Mouse (Mus musculus): ENCODE results near the gene Rbbp8nl. TPM values are rescaled to one million over a fixed set of nuclear protein-coding genes. Genes with fewer than 3 reads are reported as not detected.

Gene Rbbp8nl
- polyA plus RNA-seq, 1 experiment from 2014 or later: 0.35 TPM

- H3K9me3 ChIP-seq (replicated peaks): no peaks in the 10 kb centered on the region
- WGBS: 65% methylated on average over 8 of the region's 8 CpGs
- no peaks in the 10 kb centered on the region for H3K36me3 ChIP-seq
- H3K9ac ChIP-seq: no peak overlapping the region
- H3K27me3 ChIP-seq: peaks cover 10% of the 10 kb centered on the region; the same call in 1 of the 2 replicates
- ATAC-seq (ENCODE audit: low FRiP score): no peak
- H3K4me2 ChIP-seq (replicated peaks): no peak overlapping the region
- peaks cover 5% of the 10 kb centered on the region for H3K4me1 ChIP-seq
- no peak overlapping the region for H3K27ac ChIP-seq
- no peak overlapping the region for H3K4me3 ChIP-seq
Observed at GRCm38 (mm10) chr2:180277773-180278320, 11.8 kb downstream of the Rbbp8nl start.

- Histone ChIP-seq H3K4me2 (replicated peaks) (no peak overlapping the region), H3K9ac (no peak overlapping the region), H3K4me1 (peaks cover 15% of the 10 kb centered on the region), H3K36me3 (no peaks in the 10 kb centered on the region), H3K9me3 (replicated peaks) (no peaks in the 10 kb centered on the region), H3K27ac (no peak overlapping the region), H3K4me3 (no peak overlapping the region), H3K27me3 (peaks cover 10% of the 10 kb centered on the region; the same call in 1 of the 2 replicates)
- no peak for ATAC-seq (ENCODE audit: low FRiP score)
- WGBS: 61% methylated on average over 8 of the region's 8 CpGs
Observed at GRCm38 (mm10) chr2:180276851-180277259, 12.8 kb downstream of the Rbbp8nl start.

DNA sequence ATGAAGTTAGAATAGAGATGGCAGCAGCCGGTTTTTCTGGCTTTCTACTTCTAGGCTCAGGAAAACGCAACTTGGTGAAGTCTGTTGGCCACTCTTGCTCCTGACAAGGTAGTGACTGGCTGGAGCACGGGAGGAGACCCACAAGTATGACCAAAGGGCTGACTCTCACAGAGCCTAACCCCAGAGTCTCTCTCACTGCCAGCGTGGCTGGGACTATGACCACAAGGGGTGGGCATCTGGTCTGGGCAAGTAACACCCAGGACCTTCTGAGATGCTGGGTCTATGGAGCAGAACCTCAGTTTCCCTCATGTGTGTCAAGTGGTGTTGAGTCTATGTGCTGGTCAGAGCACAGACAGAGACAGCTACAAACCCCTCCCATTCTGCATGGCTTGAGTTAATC is 13.3 kb downstream of the Rbbp8nl start:
- WGBS: 46% methylated on average over 4 of the region's 4 CpGs
- H3K9me3 ChIP-seq (replicated peaks): no peaks in the 10 kb centered on the region
- H3K9ac ChIP-seq: no peak overlapping the region
- peaks cover 10% of the 10 kb centered on the region; the same call in 1 of the 2 replicates for H3K27me3 ChIP-seq
- ATAC-seq (ENCODE audit: low FRiP score): no peak
- peaks cover 20% of the 10 kb centered on the region for H3K4me1 ChIP-seq
- no peak overlapping the region for H3K4me3 ChIP-seq
- no peak overlapping the region for H3K27ac ChIP-seq
- no peaks in the 10 kb centered on the region for H3K36me3 ChIP-seq
- no peak overlapping the region for H3K4me2 ChIP-seq (replicated peaks)

DNA sequence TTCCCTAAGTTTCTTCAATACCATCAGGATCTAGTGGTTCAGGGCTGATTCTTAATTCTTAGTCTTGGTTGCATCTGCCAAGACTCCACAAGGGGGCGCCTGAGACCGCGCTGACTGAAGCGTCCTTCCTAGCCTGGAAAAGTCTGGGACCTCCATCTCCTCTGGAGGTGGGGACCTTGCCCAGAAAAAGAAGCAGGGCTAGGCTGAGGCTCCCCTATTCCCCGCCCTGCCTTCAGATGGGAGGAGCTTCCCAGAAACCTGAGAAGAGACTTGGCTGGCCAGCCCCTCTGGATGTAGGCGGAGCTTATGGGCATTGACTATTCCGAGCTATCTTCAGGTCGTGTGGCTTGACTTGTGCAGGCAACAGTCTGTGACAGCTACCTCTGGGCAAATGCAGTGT is 13.8 kb downstream of the Rbbp8nl start:
- Histone ChIP-seq H3K4me3 (no peak overlapping the region), H3K27ac (no peak overlapping the region), H3K4me2 (replicated peaks) (peak overlapping the region; percentile 25), H3K27me3 (peaks cover 10% of the 10 kb centered on the region; the same call in 1 of the 2 replicates), H3K36me3 (no peaks in the 10 kb centered on the region), H3K4me1 (peaks cover 26% of the 10 kb centered on the region), H3K9ac (no peak overlapping the region), H3K9me3 (replicated peaks) (no peaks in the 10 kb centered on the region)
- 3% methylated on average over 8 of the region's 8 CpGs for WGBS
- no peak for ATAC-seq (ENCODE audit: low FRiP score)

- Histone ChIP-seq H3K4me3 (no peak overlapping the region), H3K27ac (no peak overlapping the region), H3K4me1 (peaks cover 33% of the 10 kb centered on the region), H3K36me3 (no peaks in the 10 kb centered on the region; the same call in 1 of the 2 replicates), H3K27me3 (peaks cover 10% of the 10 kb centered on the region; the same call in 1 of the 2 replicates), H3K4me2 (replicated peaks) (no peak overlapping the region), H3K9ac (no peak overlapping the region), H3K9me3 (replicated peaks) (no peaks in the 10 kb centered on the region)
- WGBS: 87% methylated on average over 2 of the region's 2 CpGs
- ATAC-seq (ENCODE audit: low FRiP score): no peak
Observed at GRCm38 (mm10) chr2:180274523-180274922, 15.2 kb downstream of the Rbbp8nl start.

- peak within 1 kb of the TSS; percentile 92 for H3K4me3 ChIP-seq
- peak within 1 kb of the TSS; percentile 79 for H3K27ac ChIP-seq
- peaks cover 10% of the 10 kb centered on the region; the same call in 1 of the 2 replicates for H3K27me3 ChIP-seq
- H3K4me2 ChIP-seq (replicated peaks): peak within 1 kb of the TSS; percentile 96
- 7% methylated on average over 68 of the region's 68 CpGs for WGBS
- H3K9ac ChIP-seq: peak within 1 kb of the TSS; percentile 98
- peak; percentile 96 for ATAC-seq (ENCODE audit: low FRiP score)
- H3K36me3 ChIP-seq: no peaks in the 10 kb centered on the region; the same call in 1 of the 2 replicates
- H3K4me1 ChIP-seq: peaks cover 33% of the 10 kb centered on the region
- no peaks in the 10 kb centered on the region for H3K9me3 ChIP-seq (replicated peaks)
Observed at GRCm38 (mm10) chr2:180273394-180274244, 16.1 kb downstream of the Rbbp8nl start, which contains the start of gene Cables2. TSS of gene Cables2 (minus strand) at chr2:180273496.

GRCm38 (mm10) chr2:180272884-180273321 is 16.8 kb downstream of the Rbbp8nl start:
- H3K4me2 ChIP-seq (replicated peaks): peak overlapping the region; percentile 96
- H3K27ac ChIP-seq: peak overlapping the region; percentile 79
- peak overlapping the region; percentile 92 for H3K4me3 ChIP-seq
- WGBS: under 1% methylated on average over 26 of the region's 37 CpGs
- ATAC-seq (ENCODE audit: low FRiP score): peak; percentile 51
- peaks cover 34% of the 10 kb centered on the region for H3K4me1 ChIP-seq
- peaks cover under 1% of the 10 kb centered on the region; the same call in 1 of the 2 replicates for H3K36me3 ChIP-seq
- no peaks in the 10 kb centered on the region for H3K9me3 ChIP-seq (replicated peaks)
- peaks cover 10% of the 10 kb centered on the region; the same call in 1 of the 2 replicates for H3K27me3 ChIP-seq
- peak overlapping the region; percentile 98 for H3K9ac ChIP-seq

- 79% methylated on average over 5 of the region's 5 CpGs for WGBS
- H3K4me3 ChIP-seq: peak overlapping the region; percentile 92
Observed at GRCm38 (mm10) chr2:180271804-180272395, 17.8 kb downstream of the Rbbp8nl start.

DNA sequence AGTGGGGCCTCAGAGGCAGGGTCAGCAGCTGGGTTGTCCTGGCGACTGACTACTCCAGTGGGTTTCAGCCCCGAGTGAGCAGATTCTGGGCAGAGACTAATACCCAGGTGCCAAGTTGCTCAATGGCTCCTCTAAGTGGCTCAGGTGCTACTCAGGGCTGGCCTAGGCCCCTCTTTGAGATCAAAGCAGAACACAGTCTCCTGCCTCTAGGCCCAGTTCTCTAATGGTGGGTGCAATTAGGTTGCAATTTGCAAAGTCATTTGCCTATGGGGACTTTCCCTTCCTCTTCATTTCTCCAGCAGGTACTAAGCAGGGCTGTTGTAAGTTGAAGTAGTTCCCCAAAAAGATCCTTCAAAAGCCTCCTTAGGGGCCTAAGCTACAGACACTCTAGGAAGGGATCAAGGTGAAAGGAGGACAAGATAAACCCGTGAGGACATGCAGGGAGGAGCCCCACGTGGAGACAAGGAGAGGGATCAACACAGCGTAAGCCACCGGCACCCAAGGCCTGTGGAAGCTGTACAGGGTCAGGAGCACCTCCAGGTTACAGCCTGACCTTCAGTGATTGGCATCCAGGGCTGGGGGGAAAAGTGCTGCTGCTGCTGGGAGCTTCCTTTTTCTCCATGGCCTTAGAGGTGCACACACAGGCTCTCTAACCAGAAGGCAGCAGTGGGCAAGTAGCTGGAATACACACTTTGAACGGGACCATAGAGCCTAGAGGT is 19.0 kb downstream of the Rbbp8nl start:
- H3K27ac ChIP-seq: no peak overlapping the region
- peaks cover 6% of the 10 kb centered on the region; the same call in 1 of the 2 replicates for H3K36me3 ChIP-seq
- no peaks in the 10 kb centered on the region for H3K9me3 ChIP-seq (replicated peaks)
- no peak overlapping the region for H3K4me2 ChIP-seq (replicated peaks)
- H3K27me3 ChIP-seq: peaks cover 10% of the 10 kb centered on the region; the same call in 1 of the 2 replicates
- H3K4me3 ChIP-seq: no peak overlapping the region
- WGBS: 80% methylated on average over 7 of the region's 7 CpGs
- H3K9ac ChIP-seq: peak overlapping the region; percentile 28; the same call in 1 of the 2 replicates
- peaks cover 38% of the 10 kb centered on the region for H3K4me1 ChIP-seq
- no peak for ATAC-seq (ENCODE audit: low FRiP score)

More at GRCm38 (mm10) chr2:180271804-180272395, 17.8 kb downstream of the Rbbp8nl start:
- peaks cover 2% of the 10 kb centered on the region; the same call in 1 of the 2 replicates for H3K36me3 ChIP-seq
- H3K9ac ChIP-seq: peak overlapping the region; percentile 36
- peak overlapping the region; percentile 96 for H3K4me2 ChIP-seq (replicated peaks)
- H3K9me3 ChIP-seq (replicated peaks): no peaks in the 10 kb centered on the region
- no peak overlapping the region for H3K27ac ChIP-seq
- peaks cover 10% of the 10 kb centered on the region; the same call in 1 of the 2 replicates for H3K27me3 ChIP-seq
- peaks cover 38% of the 10 kb centered on the region for H3K4me1 ChIP-seq
- ATAC-seq (ENCODE audit: low FRiP score): no peak

DNA sequence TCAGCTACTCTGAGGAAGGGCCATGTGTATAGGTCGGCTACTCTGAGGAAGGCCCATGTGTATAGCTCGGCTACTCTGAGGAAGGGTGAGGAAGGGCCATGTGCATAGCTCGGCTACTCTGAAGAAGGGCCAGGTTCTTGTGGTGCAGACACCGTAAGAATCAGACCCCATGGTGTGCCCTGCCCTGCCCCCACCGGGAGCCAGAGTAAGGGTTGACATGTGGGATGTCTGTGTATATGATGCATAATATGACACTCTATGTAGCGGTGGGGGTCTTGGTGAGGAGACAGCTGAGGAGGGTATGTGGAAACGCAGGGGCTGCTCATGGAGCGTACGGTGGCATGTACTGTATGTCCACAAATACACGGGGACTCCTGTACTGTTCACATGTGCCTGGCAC is 20.4 kb downstream of the Rbbp8nl start:
- H3K4me3 ChIP-seq: no peak overlapping the region
- ATAC-seq (ENCODE audit: low FRiP score): no peak
- peaks cover 1% of the 10 kb centered on the region; the same call in 1 of the 2 replicates for H3K27me3 ChIP-seq
- no peaks in the 10 kb centered on the region for H3K9me3 ChIP-seq (replicated peaks)
- H3K4me2 ChIP-seq (replicated peaks): no peak overlapping the region
- 92% methylated on average over 10 of the region's 10 CpGs for WGBS
- peaks cover 38% of the 10 kb centered on the region for H3K4me1 ChIP-seq
- no peak overlapping the region for H3K9ac ChIP-seq
- H3K27ac ChIP-seq: no peak overlapping the region
- H3K36me3 ChIP-seq: peaks cover 11% of the 10 kb centered on the region

DNA sequence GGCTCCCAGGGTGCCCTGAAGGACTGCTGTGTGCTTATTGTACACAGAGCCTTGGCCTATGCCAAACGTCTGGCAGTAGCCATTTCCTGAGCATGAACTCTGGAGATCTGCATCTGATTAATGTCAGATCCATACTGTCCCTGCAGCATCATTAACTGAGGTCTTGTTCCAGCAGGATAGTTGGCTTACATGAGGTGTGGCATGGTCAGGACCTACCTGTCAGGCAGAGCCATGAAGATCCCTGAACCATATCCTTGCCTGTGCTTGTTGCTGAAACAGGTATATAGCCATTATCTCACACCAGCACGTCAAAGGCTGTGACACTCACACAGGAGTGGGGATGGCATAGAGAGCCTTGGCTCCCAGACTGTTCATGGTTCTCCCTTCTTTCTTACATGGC is 21.7 kb downstream of the Rbbp8nl start:
- no peaks in the 10 kb centered on the region for H3K9me3 ChIP-seq (replicated peaks)
- H3K4me3 ChIP-seq: no peak overlapping the region
- peaks cover 24% of the 10 kb centered on the region for H3K36me3 ChIP-seq
- H3K27ac ChIP-seq: no peak overlapping the region
- WGBS: 67% methylated on average over 2 of the region's 2 CpGs
- peaks cover 33% of the 10 kb centered on the region for H3K4me1 ChIP-seq
- H3K4me2 ChIP-seq (replicated peaks): no peak overlapping the region
- ATAC-seq (ENCODE audit: low FRiP score): no peak
- no peaks in the 10 kb centered on the region for H3K27me3 ChIP-seq
- H3K9ac ChIP-seq: no peak overlapping the region
